Mouse (Mus musculus) thymus, postnatal 0 days (tissue): ENCODE data around the gene Ddc. TPM values are rescaled to one million over a fixed set of nuclear protein-coding genes. Genes with fewer than 3 reads are reported as not detected.

Experiments
- DNase-seq: peaks from one replicate; pipeline ENCODE4 v3.0.0-alpha.2; 2015; ENCODE audit warnings: low spot score
- polyA plus RNA-seq: library from polyadenylated mRNA; unstranded; fragments of >200 nt; fragmentation: Nextera tagmentation; extraction: Ambion mirVana; gene quantifications from 2 replicates; pipeline ENCODE4 v1.2.1, GENCODE M21; 2015

The Ddc gene
- polyA plus RNA-seq, 1 experiment from 2014 or later: 7.8 TPM

DNA sequence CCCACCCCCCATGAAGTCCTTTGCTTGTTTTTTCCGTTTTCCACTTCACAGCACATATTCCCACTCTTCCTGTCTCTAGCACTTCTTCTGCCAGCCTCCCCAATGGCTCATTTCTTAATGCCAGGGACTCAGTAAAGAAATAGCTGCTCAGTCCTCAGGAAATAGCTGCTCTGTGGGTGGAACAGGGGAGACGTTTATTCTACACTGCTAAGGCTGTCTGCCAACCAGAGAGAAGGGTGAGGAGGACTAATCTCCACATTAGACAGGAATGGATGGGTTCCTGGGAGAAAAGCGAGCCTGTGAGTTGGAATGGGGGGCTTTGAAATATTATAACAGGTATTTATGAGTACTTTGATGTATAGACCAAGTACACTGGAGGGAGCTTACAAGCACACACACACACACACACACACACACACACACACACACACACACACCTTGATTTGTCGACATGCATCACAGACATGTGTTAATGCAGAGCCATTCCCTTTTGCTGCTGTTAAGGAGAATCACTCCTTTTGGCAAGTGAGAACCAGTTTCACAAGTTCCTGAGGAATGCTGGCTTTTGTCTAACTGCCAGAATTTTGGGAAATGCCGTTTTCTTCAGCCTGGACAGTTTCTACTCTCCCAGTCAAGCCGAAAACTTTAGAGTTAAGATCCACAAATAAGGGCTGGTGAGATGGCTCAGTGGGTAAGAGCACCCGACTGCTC is 9.9 kb upstream of the Ddc start:
- no peak for DNase-seq

- DNase-seq: no peak
These were observed 7.6 kb upstream of the Ddc start for GRCm38 (mm10) chr11:11905518-11905917.

- no peak for DNase-seq
These were observed 7.1 kb upstream of the Ddc start for GRCm38 (mm10) chr11:11904995-11905394.

- no peak for DNase-seq
These were observed 3.6 kb upstream of the Ddc start for GRCm38 (mm10) chr11:11901509-11901908.

DNA sequence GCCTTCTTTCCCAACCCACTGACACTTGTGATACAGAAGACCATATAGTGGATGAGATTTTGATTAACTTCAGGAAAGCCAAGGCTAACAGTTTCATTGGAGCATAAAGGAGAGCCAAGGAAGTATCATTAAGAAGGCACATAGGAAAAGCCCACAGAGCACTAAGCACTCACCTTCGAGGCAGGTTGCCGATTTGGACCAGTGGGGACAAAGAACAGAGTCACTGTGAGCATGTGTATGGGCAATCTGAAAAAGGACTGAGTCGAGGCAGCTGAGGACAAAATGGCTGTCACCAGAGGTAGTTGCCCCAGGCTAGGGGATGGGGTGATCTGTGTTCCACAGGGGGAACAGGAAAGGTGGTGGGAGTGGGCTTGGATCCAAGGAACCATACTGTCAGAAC is 552 bp upstream of the Ddc start:
- no peak for DNase-seq

GRCm38 (mm10) chr11:11895479-11895878 is 2.5 kb downstream of the Ddc start:
- no peak for DNase-seq

DNA sequence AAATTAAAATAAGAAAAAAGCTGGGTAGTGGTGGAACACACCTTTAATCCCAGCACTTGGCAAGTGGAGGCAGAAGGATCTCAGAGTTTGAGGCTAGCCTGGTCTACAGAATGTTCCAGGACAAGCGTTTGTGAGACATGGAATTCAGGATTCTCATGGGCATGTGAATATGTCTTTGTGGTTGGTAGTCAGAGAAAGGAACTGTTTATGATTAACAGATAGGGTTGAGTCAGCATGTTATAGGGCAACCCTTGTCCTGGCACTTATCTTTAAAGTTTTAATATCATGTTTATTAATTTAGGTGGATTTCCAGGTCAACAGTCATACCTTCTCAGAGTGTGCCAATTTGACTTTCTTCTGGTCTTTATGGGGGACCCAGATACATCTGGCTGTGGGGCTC is 4.2 kb downstream of the Ddc start:
- DNase-seq: no peak

- no peak for DNase-seq
These were observed 4.8 kb downstream of the Ddc start for GRCm38 (mm10) chr11:11892993-11893602.

GRCm38 (mm10) chr11:11891832-11892231 is 6.1 kb downstream of the Ddc start:
- no peak for DNase-seq

DNA sequence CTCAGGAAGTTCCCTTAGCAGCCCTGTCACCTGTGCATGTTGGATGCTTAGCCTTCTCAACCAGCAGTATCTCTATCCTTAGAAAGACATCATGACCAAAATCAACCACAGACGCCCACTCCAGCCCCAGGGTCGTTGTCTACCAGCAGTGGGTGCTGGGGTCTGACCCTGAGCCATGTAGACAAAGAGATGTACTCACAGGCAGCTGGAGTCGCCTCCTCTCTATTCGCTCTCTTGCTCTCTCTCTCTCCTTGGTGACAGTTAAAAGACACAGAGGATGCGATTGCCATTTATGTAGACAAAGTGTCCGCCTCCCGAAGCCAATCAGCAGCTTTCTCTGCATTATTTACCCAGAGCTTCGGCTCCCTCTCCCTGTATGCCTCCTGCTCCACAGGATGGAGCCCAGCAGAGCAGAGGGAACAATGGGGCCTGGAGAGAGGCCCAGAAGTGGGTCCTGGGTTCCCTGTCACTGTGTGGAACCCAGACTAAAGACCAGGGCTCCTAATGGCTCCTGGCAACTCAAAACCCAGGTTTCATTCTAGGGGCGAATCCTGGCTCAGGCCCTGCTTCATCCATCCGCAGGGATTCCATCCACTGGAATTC is 7.7 kb downstream of the Ddc start:
- no peak for DNase-seq

DNA sequence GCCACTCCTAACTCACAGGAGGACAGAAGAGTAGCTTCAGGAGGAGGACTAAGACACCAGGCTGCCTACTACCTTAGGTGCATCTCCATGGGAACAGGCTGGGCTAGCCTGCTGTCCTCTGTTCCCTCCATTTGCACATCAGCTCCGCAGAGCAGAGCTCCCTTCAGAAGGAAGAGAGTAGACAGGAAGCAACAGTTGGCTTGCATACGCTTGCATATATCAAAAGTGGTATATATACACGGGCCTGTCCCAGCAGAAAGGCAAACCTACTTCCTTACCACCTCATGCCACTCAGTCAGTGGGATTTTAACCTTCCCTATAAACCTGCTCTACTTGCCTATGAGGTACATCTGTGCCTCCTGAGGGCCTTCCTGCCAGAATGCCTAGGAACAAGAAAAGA is 9.2 kb downstream of the Ddc start:
- peak; percentile 18 for DNase-seq

DNA sequence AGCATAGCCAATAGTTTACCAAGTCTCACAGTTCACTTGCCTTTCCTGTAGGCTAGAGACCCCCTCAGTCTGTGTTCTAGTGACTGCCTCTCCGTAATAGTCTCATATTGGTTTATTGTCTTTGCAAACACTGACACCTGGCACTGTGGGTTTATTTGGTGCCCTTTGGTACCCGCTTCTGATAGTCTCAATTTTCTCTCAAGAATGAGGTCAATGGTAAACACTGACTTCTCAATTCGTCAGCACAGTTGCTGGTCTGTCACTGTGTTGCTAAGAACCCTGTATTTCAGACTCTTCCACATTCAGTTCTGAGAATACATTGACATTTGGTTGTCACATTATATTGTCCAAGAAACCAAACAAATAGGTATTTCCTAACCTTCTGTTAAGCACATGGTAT is 9.9 kb downstream of the Ddc start:
- DNase-seq: no peak

- peak; percentile 21 for DNase-seq
These were observed 11.4 kb downstream of the Ddc start for GRCm38 (mm10) chr11:11886403-11886998.

DNA sequence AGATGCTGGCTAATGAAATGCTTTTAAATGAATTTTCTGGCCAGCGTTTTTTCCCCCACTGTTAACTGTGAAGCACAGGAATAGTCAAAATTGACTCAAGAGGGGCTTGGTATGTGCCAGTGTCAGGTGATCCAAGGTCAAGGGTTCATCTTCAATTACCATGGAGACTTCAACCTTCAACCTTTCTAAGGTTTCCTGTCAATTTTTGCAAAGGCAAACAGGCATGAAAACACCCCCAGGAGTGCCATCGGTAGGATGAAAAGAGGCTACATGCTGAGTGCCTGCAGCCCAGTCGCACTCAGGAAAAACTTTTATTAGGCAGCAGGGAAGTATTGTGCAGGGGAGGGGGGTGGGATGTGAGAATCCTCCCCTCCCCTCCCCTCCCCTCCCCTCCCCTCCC is 12.0 kb downstream of the Ddc start:
- DNase-seq: no peak

GRCm38 (mm10) chr11:11885246-11885643 is 12.7 kb downstream of the Ddc start:
- DNase-seq: no peak

GRCm38 (mm10) chr11:11884533-11885245 is 13.3 kb downstream of the Ddc start:
- no peak for DNase-seq

GRCm38 (mm10) chr11:11881783-11882155 is 16.2 kb downstream of the Ddc start:
- no peak for DNase-seq

DNA sequence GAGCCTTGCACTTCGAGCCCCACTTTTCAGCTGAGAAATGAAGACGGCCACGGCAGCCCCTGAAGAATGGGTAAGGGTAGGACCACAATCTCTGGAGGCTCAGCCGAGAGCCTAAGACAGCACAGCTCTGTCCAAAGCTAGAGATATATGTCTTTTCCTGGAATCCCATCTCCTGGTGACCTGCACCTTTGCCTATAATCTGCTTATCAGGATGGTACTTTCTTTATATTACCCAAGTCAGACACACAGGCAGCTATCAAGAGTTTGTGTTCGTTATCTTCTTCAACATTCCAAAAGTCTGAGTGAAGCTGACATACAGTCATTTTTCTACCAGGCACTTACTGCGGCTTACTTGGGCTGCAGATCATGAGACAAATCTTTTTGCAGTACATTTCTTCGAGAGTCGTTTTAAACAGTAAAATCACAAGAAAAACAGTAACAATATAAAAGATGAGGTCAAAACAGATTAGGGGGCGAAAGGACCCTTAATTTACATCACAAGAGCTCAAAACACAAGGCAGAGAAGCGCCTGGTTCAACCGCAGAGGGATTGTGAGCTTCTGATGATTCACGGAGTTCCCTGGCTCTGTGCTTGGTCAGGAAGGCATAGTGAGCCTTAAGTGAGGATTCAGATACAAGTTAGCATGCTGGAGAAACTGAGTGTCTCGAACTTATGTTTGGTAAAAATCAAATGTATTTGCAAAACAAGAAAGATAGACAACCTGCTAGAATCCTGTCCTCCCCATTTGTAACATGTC is 16.7 kb downstream of the Ddc start:
- no peak for DNase-seq

DNA sequence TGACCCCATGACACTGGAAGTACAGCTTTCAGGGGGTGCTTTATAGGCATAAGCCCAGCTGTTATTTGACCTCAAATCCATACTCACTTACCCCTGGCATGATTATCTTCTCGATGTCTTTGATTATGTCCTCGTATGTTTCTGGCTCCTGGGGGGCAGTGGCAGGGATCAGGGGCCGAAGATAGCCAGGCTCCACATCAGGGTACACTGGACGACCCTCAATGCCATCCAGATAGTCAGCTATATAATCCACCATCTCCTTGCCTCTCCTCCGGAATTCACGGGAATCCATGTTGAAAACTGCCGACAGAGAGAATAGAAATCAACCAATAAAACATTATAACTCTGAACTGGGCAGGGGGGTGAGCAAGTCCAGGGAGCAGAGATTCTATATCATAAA is 17.6 kb downstream of the Ddc start:
- no peak for DNase-seq

DNA sequence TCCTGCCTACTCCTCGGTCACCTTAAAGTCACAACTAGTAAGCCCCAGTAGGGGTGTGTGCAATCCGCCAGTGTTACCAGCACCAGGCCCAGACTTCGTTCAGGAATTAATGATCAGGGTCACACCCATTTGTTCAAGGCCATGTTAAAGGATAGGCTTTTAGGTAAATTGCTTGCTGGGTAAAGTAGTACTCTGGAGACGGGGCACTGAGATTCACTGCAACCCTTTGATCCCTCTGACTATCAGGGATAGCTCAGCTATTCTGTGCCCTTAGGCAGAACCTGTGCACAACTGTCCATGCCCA is 18.3 kb downstream of the Ddc start:
- DNase-seq: no peak

DNA sequence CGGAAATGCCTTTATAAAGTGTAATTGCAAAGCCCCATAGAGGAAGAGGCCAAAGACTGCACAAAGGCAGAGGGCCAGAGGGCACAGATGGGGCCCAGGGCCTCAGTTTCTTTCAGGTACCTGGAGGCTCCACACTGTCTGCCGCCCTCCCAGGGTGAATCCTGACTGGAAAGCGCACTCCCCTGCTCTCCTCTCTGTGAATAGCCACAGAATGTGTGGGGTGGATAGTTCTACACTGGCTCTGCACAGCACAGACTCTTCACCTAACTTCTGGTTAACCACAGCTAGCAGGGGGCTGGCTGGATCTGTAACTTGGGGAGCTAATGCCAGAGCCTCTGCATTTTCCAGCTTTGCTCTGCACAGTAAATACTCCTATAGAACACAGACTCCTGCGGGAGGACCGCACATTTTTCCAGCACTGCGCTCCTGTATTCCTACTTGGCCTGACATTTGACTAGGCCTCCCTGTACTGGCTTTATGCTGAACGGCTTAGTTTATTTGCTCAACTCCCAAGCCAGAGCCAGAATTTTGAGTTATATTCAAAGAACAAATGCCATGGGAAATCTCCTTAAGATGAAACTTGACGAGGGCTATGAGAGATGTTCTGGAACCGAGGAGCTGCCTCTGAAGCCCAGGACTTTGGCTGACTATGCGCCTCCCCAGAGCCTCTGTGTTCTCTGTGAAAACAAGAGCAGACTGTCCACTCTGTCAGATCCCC is 18.8 kb downstream of the Ddc start:
- no peak for DNase-seq
